Mouse (Mus musculus): Measurements from ENCODE around the gene Boc. TPM values are rescaled to one million over a fixed set of nuclear protein-coding genes. Genes with fewer than 3 reads are reported as not detected.
A peak's percentile ranks its signal among the peaks of the same experiment; 100 is the strongest.

The Boc gene
- total RNA-seq, 2 experiments from 2014 or later: 7.1 to 8.6 TPM

GRCm38 (mm10) chr16:44555791-44556709 is 2.6 kb downstream of the Boc start:
- intact Hi-C loops (cut with DNase I): loop anchor here (5.0 kb wide), 2 partner anchors 69 to 76 kb away; no protein-coding TSS in a partner anchor

GRCm38 (mm10) chr16:44553861-44554260 is 4.8 kb downstream of the Boc start:
- intact Hi-C loops (cut with DNase I): no loop called here
- no peak for DNase-seq

More at GRCm38 (mm10) chr16:44555791-44556709, 2.6 kb downstream of the Boc start:
- DNase-seq: no peak

- no peak for DNase-seq
- intact Hi-C loops (cut with DNase I): no loop called here
Measured at GRCm38 (mm10) chr16:44552726-44553125, 6.0 kb downstream of the Boc start.

GRCm38 (mm10) chr16:44552036-44552435 is 6.7 kb downstream of the Boc start:
- intact Hi-C loops (cut with DNase I): no loop called here

GRCm38 (mm10) chr16:44551491-44551890 is 7.2 kb downstream of the Boc start:
- DNase-seq: no peak
- intact Hi-C loops (cut with DNase I): no loop called here

More at GRCm38 (mm10) chr16:44552036-44552435, 6.7 kb downstream of the Boc start:
- DNase-seq: no peak

GRCm38 (mm10) chr16:44550843-44551242 is 7.9 kb downstream of the Boc start:
- intact Hi-C loops (cut with DNase I): no loop called here
- DNase-seq: no peak

- DNase-seq: no peak
- intact Hi-C loops (cut with DNase I): no loop called here
Measured at GRCm38 (mm10) chr16:44549867-44550679, 8.6 kb downstream of the Boc start.

GRCm38 (mm10) chr16:44549381-44549780 is 9.3 kb downstream of the Boc start:
- intact Hi-C loops (cut with DNase I): no loop called here
- no peak for DNase-seq

- intact Hi-C loops (cut with DNase I): no loop called here
Measured at GRCm38 (mm10) chr16:44547976-44548375, 10.7 kb downstream of the Boc start.

GRCm38 (mm10) chr16:44546831-44547230 is 11.9 kb downstream of the Boc start:
- no peak for DNase-seq
- intact Hi-C loops (cut with DNase I): no loop called here

More at GRCm38 (mm10) chr16:44547976-44548375, 10.7 kb downstream of the Boc start:
- no peak for DNase-seq

GRCm38 (mm10) chr16:44545939-44546338 is 12.8 kb downstream of the Boc start:
- DNase-seq: no peak
- intact Hi-C loops (cut with DNase I): no loop called here

GRCm38 (mm10) chr16:44545153-44545552 is 13.5 kb downstream of the Boc start:
- no peak for DNase-seq
- intact Hi-C loops (cut with DNase I): no loop called here

GRCm38 (mm10) chr16:44543098-44543497 is 15.6 kb downstream of the Boc start:
- intact Hi-C loops (cut with DNase I): no loop called here
- DNase-seq: no peak

GRCm38 (mm10) chr16:44542029-44542690 is 16.5 kb downstream of the Boc start:
- peak in 1 of 2 experiments; percentile 20 for DNase-seq
- intact Hi-C loops (cut with DNase I): no loop called here

GRCm38 (mm10) chr16:44539611-44540010 is 19.1 kb downstream of the Boc start:
- intact Hi-C loops (cut with DNase I): no loop called here
- DNase-seq: no peak

GRCm38 (mm10) chr16:44538401-44539395 is 20.0 kb downstream of the Boc start:
- intact Hi-C loops (cut with DNase I): no loop called here
- no peak for DNase-seq

- DNase-seq: no peak
- intact Hi-C loops (cut with DNase I): no loop called here
Measured at GRCm38 (mm10) chr16:44534122-44534521, 24.6 kb downstream of the Boc start.

- intact Hi-C loops (cut with DNase I): no loop called here
- no peak for DNase-seq
Measured at GRCm38 (mm10) chr16:44533522-44533921, 25.2 kb downstream of the Boc start.

- intact Hi-C loops (cut with DNase I): no loop called here
- no peak for DNase-seq
Measured at GRCm38 (mm10) chr16:44532851-44533250, 25.8 kb downstream of the Boc start.

Measured in heart, postnatal 14 days (tissue).